Mouse (Mus musculus) cortical plate, adult 2 months (tissue): ENCODE data around the gene Ebf1.

Experiments
- CTCF ChIP-seq: fragments of 200-500 bp; IDR thresholded peaks from 2 replicates; pipeline ENCODE4 v1.5.1; 2011; ENCODE audit warnings: mild to moderate bottlenecking, control low read depth, low read length; ENCODE audit not compliant: insufficient read depth; ENCODE audit errors: extremely low read depth
- POLR2A ChIP-seq: fragments of 200-500 bp; IDR thresholded peaks from 2 replicates; pipeline ENCODE4 v1.6.1; 2011; ENCODE audit warnings: mild to moderate bottlenecking, low read length, control low read depth; ENCODE audit not compliant: insufficient read depth; ENCODE audit errors: extremely low read depth

GRCm38 (mm10) chr11:44954362-44954761, 337.2 kb downstream of the Ebf1 start:
- TF ChIP-seq CTCF: no peak
- TF ChIP-seq POLR2A: no peak
